19 mouse cellular contexts compared by ENCODE assay signal in the genomic region with DNA sequence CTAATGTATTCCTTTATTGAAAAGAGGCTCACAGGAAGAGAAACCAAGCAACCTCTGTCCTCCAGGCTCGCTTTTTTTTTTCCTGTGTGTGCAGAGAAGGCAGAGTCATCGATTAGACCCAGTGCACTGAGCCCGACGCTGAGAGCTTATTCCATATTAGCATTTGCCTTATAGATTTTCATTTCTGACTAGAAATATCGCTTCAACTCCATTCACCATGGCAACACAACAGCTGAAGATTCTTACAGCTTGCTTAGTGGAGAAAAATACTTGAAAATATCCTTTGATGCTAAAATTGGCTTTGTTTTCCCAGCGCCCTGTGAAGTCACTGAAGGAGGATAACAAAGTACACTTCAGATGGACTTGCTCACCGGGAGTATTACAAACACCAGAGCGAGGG. TPM values are rescaled to one million over a fixed set of nuclear protein-coding genes. Genes with fewer than 3 reads are reported as not detected.
"Had no signal": no experiment of that assay in that cellular context is flagged by ENCODE, and none has a peak within 500 bp of the region (broad histone marks: within the 10 kb centered on the region; RNA-seq: fewer than 3 reads in every experiment).

No protein-coding gene starts in this region.

- H3K9ac ChIP-seq: limb, embryonic 13.5 days; liver, embryonic 14.5 days; neural tube, embryonic 13.5 days had no signal

- ATAC-seq: intestine, embryonic 16.5 days; lung, postnatal 0 days had no signal

- H3K4me3 ChIP-seq: limb, embryonic 13.5 days; neural tube, embryonic 13.5 days had no signal

- H3K4me2 ChIP-seq: limb, embryonic 13.5 days; neural tube, embryonic 13.5 days had no signal

- DNase-seq: kidney, adult 2 months; kidney, postnatal 36 days; layer of hippocampus, adult 9-11 months; layer of hippocampus, postnatal 36 days; left cerebral cortex, postnatal 4 days; lung, adult 2 months; lung, postnatal 36 days; retina, postnatal 1 day; right cerebral cortex, postnatal 4 days; spleen, adult 18-20 months; thymus, adult 2 months; thymus, postnatal 25 days had no signal

- H3K27ac ChIP-seq: limb, embryonic 13.5 days; liver, embryonic 14.5 days; neural tube, embryonic 13.5 days had no signal

- H3K9me3 ChIP-seq: limb, embryonic 13.5 days; neural tube, embryonic 13.5 days had no signal

- H3K36me3 ChIP-seq: limb, embryonic 13.5 days; neural tube, embryonic 13.5 days had no signal

- H3K4me1 ChIP-seq: limb, embryonic 13.5 days; neural tube, embryonic 13.5 days had no signal

- H3K27me3 ChIP-seq: limb, embryonic 13.5 days; neural tube, embryonic 13.5 days had no signal

RNA-seq across cellular contexts. Expression of gene Fam155a, which starts 26.6 kb away (rescaled TPM):
- polyA plus RNA-seq: liver, adult 2 months; testis, adult 2 months had no signal
